Mouse (Mus musculus) stomach, embryonic 16.5 days (tissue): Measurements from ENCODE around the gene Cd247. TPM values are rescaled to one million over a fixed set of nuclear protein-coding genes. Genes with fewer than 3 reads are reported as not detected.
A peak's percentile ranks its signal among the peaks of the same experiment; 100 is the strongest.

Source experiments
- ATAC-seq: fragments of 200-750 bp; cut with Nextera tagmentation; 2 replicates; pipeline ENCODE4 v1.8.0; 2017; ENCODE audit warnings: moderate number of reproducible peaks, moderate TSS enrichment; ENCODE audit not compliant: insufficient read depth, low FRiP score
- H3K27ac ChIP-seq: fragments of 300-500 bp; sonication (generic); 2 replicates; pipeline ENCODE4 v1.5.1; 2014; ENCODE audit warnings: low read length
- H3K27me3 ChIP-seq: fragments of 300-500 bp; sonication (generic); 2 replicates; pipeline ENCODE4 v1.6.1; 2014; ENCODE audit warnings: low read length, control low read depth, mixed read lengths; ENCODE audit not compliant: control insufficient read depth, insufficient read depth
- H3K36me3 ChIP-seq: fragments of 300-500 bp; sonication (generic); 2 replicates; pipeline ENCODE4 v1.6.1; 2014; ENCODE audit warnings: low read length; ENCODE audit not compliant: control insufficient read depth, insufficient read depth
- H3K4me1 ChIP-seq: fragments of 300-500 bp; sonication (generic); 2 replicates; pipeline ENCODE4 v1.6.1; 2014; ENCODE audit warnings: low read length, control low read depth, mixed read lengths; ENCODE audit not compliant: control insufficient read depth, insufficient read depth
- H3K4me2 ChIP-seq: fragments of 300-500 bp; sonication (generic); 2 replicates; pipeline ENCODE4 v1.6.1; 2014; ENCODE audit warnings: low read depth, low read length, mixed read lengths
- H3K4me3 ChIP-seq: fragments of 300-500 bp; sonication (generic); replicated peaks from 2 replicates; pipeline ENCODE4 v1.5.1; 2014; ENCODE audit warnings: mild to moderate bottlenecking, low read length
- H3K9ac ChIP-seq: fragments of 300-500 bp; sonication (generic); 2 replicates; pipeline ENCODE4 v1.6.1; 2014; ENCODE audit warnings: low read length
- H3K9me3 ChIP-seq: fragments of 300-500 bp; sonication (generic); replicated peaks from 2 replicates; pipeline ENCODE4 v1.6.1; 2016; ENCODE audit warnings: low read length, control low read depth; ENCODE audit not compliant: control insufficient read depth
- WGBS: fragments of 180-500 bp; shearing (Covaris S2); extraction: QIAGEN DNeasy Blood & Tissue Kit; methylation state at CpG from one replicate; pipeline ENCODE4 v1.1.7; 2014; 5-methylcytosine and 5-hydroxymethylcytosine counted together
- polyA plus RNA-seq: library from polyadenylated mRNA; unstranded; fragments of >200 nt; fragmentation: Nextera tagmentation; extraction: Ambion mirVana; gene quantifications from 2 replicates; pipeline ENCODE4 v1.2.1, GENCODE M21; 2015

The Cd247 gene
- polyA plus RNA-seq, 1 experiment from 2014 or later: 0.36 TPM

DNA sequence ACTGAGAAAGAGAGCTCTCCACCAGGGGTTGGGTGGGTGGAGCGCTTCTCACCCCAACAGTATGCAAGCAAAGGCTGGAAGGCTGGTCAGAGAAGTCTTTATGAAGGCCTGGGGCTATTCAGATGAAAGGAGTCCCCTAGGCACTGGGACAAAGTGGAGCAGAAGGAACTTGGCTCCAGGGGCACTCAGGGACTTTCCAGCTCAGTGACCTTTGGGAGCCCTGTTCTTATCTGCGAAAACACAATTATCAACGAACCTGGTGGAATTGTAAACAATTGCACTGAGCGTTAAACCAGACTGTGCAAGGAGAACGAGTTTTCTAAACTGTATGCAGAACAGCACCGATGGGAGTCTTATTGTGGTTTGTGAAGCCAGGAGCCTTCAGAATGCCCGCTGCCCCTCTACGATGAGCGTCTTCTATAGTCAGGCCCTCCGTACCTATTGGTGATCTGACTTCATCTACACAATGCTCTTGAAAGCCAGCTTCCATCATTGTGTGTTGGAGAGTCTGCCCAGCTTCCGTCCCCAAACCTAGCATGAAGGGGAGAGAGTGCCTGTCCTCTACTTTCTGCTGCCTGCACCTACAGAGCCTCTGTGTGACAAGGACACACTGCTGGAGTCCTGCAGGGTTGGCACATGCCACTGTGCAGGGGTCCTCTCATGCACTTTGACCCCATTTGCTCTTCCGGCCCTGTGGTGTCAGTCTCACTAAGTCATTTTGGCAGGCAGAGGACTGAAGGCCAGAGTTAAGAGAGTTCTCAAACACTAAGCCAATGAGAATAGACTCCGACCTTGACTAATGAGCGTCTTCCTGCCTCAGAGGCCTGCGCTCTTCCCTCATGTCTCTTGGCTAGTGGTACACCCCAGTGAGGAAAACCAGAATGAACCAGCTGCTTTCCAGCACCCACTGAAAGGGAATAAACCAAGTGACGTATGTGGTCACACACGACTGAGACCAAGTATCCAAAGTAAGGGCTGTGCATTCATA, 61.3 kb downstream of the Cd247 start:
- peak; percentile 56; the same call in 1 of the 2 replicates for ATAC-seq
- 0 out of 2 replicates have a peak, but pooled peaks cover 4% of the 10 kb centered on the region for H3K27me3 ChIP-seq
- WGBS: 56% methylated on average over 17 of the region's 17 CpGs
- H3K4me3 ChIP-seq: no peak overlapping the region
- H3K9me3 ChIP-seq: no peaks in the 10 kb centered on the region
- H3K36me3 ChIP-seq: no peaks in the 10 kb centered on the region
- peak overlapping the region; percentile 12; the same call in 1 of the 2 replicates for H3K9ac ChIP-seq
- H3K4me2 ChIP-seq: no peak overlapping the region
- 0 out of 2 replicates have a peak overlapping the region, but pooled peaks have one; percentile 22 for H3K27ac ChIP-seq
- H3K4me1 ChIP-seq: peaks cover 8% of the 10 kb centered on the region; the same call in 1 of the 2 replicates

DNA sequence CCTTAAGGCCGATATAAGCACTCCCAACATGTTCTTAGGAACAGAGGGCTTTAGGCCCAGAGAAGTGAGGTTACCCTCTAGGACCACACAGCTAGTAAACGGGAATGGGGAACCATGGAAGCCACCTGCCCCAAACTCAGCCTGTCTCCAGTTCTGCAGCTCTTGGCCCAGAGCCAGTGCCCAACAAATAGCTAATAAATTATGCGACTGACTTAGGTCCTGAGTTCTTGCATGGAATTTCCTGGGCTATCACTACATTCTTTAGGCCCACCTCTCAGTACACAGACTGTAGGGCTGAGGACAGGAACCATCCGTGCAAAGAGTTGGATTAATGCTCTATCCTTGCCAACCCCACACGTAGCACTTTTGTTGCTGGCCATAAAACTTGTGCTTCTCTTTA, 63.6 kb downstream of the Cd247 start:
- ATAC-seq: no peak
- H3K27ac ChIP-seq: no peak overlapping the region
- no peaks in the 10 kb centered on the region for H3K36me3 ChIP-seq
- peaks cover 8% of the 10 kb centered on the region; the same call in 1 of the 2 replicates for H3K4me1 ChIP-seq
- no peak overlapping the region for H3K4me3 ChIP-seq
- no peaks in the 10 kb centered on the region for H3K9me3 ChIP-seq
- H3K4me2 ChIP-seq: no peak overlapping the region
- no peaks in the 10 kb centered on the region for H3K27me3 ChIP-seq
- 47% methylated on average over 5 of the region's 5 CpGs for WGBS
- no peak overlapping the region for H3K9ac ChIP-seq

DNA sequence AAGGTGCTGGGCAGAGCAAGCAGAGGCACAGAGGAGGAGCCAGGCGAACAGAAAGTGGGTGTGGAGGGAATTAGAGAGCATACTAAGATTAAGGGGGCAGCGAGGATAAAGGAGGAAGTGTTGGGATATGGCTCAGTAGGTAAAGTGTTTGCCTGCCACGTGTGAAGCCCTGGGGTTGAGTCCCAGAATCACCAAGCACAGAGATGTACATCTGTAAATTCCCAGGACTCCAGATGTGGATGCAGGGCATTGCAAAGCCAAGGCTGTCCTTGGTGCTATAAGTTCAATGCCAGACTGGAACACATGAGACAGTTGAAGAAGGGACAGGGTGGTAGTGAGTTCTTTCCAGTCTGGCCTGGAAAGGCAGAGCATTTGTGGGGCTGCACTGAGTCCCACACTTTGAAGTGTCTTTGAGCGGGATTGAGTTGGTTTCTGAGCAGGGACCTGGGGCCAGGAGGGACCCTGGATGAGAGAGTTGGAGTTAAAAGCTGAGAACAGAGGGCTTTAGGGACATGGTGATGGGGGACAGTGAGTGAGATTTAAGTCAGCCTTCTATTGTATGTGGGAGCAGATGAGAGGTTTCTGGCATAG, 64.7 kb downstream of the Cd247 start:
- Histone ChIP-seq H3K4me3 (no peak overlapping the region), H3K4me2 (no peak overlapping the region), H3K27me3 (no peaks in the 10 kb centered on the region), H3K36me3 (no peaks in the 10 kb centered on the region), H3K27ac (no peak overlapping the region), H3K9me3 (no peaks in the 10 kb centered on the region), H3K4me1 (peaks cover 8% of the 10 kb centered on the region; the same call in 1 of the 2 replicates), H3K9ac (no peak overlapping the region)
- ATAC-seq: 0 out of 2 replicates have a peak, but pooled peaks have one; percentile 8
- 46% methylated on average over 4 of the region's 4 CpGs for WGBS

DNA sequence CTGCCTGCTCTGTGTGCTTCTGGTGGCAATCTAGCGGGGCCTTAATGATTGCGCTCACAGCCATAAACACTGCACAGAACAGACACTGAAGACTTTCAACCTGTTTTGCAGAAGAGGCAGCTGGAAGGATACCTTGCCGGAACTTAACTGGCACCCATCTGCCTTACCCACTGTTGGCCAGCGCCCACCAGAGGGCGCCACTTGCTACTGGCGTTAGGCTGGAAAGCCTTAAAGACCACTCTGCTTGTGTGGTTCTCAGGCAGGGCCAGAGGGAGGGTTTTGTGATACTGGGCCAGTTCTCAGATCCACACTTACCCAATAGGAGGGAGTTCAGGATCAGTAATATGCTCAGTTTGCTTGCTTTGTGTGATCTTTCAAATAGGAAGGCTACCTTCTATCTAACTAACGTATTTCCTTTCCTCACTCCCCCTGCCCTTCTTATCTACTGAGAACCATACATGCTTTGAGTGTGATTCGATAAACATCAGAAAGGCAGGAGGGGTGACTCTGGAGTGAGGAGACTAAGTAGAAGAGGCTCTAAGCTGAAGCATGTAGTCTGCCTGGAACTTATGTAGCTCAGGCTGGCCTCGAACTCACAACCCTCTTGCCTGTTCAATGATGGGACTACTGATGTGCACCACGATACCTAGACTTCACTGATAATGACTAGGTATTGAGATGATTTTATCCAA, 65.4 kb downstream of the Cd247 start:
- no peak for ATAC-seq
- 58% methylated on average over 10 of the region's 10 CpGs for WGBS
- Histone ChIP-seq H3K4me3 (no peak overlapping the region), H3K36me3 (no peaks in the 10 kb centered on the region), H3K4me1 (peaks cover 8% of the 10 kb centered on the region; the same call in 1 of the 2 replicates), H3K27ac (no peak overlapping the region), H3K9ac (no peak overlapping the region), H3K9me3 (no peaks in the 10 kb centered on the region), H3K27me3 (no peaks in the 10 kb centered on the region), H3K4me2 (no peak overlapping the region)

DNA sequence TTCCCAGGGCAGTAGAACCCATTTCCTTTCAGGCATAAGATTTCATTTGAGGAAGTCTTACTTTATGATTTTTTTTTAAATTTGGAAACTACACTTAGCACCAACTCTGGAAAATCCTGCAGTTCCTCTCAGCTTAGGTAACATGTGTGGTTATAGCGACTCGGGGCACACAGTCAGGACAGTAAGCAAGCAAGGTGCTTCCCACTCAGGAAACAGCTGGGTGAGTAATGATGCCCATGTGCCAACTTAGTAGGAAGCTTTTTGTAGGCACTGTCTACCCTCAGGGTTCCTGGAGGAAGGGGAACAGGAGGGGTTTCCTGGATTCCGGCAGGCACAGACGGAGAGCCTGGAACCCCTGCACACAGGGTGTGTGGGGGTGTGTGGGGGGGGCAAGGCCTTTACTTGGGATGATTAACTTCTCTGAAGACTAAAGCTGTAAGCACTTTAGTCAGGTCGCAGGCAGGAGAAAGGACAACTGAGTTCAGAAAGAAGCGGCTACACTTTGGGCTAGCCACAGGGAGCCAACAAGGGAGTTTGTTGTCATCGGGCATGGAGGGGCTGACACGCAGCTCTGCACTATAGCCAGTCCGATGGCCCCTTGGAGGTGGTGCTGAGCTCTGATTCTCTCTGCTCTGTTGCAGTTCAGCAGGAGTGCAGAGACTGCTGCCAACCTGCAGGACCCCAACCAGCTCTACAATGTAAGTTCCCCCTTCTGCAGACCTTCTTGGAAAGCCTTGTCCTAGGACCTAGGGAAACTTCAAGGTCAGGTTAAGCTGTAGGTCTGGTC, 67.5 kb downstream of the Cd247 start:
- WGBS: 68% methylated on average over 9 of the region's 9 CpGs
- Histone ChIP-seq H3K9me3 (no peaks in the 10 kb centered on the region), H3K4me1 (no peaks in the 10 kb centered on the region), H3K36me3 (no peaks in the 10 kb centered on the region), H3K4me3 (no peak overlapping the region), H3K9ac (no peak overlapping the region), H3K4me2 (no peak overlapping the region), H3K27me3 (no peaks in the 10 kb centered on the region), H3K27ac (no peak overlapping the region)
- ATAC-seq: no peak

DNA sequence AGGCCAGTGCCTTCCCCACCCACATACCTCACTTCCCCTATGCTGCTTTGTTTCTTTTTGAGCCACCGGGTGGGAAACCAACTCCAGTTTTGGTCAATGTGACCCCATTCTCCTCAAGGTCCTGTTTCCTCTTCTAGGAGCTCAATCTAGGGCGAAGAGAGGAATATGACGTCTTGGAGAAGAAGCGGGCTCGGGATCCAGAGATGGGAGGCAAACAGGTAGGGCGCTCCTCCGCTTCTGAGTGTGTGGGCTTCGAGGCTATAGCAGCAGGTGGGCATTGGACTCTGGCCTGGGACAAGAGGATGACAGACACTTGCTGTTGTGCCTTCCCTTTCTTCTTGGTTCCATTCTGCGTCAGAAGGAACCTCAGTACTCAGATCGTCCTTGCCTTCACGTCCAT, 68.8 kb downstream of the Cd247 start:
- Histone ChIP-seq H3K4me1 (no peaks in the 10 kb centered on the region), H3K36me3 (no peaks in the 10 kb centered on the region), H3K9me3 (no peaks in the 10 kb centered on the region), H3K27ac (no peak overlapping the region), H3K4me2 (no peak overlapping the region), H3K27me3 (no peaks in the 10 kb centered on the region), H3K4me3 (no peak overlapping the region), H3K9ac (no peak overlapping the region)
- no peak for ATAC-seq
- 89% methylated on average over 11 of the region's 11 CpGs for WGBS

DNA sequence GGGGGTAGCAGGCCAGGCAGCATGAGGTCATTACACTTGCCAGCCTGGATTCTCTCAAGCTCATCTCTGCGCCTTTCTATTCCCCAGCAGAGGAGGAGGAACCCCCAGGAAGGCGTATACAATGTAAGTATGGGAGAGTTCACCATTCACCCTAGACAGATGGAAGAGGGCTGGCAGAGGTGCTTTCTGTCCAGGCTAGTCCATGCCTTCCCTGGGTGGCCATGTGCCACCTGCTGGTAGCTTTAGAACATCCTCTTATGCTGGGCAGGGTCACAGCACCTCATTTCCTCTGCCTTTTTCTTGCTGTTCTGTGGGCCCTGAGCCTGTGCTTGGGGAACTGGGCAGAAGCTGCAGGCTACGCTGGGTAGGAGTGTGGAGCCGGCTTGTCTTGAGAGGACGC, 69.9 kb downstream of the Cd247 start:
- Histone ChIP-seq H3K27ac (no peak overlapping the region), H3K36me3 (no peaks in the 10 kb centered on the region), H3K9me3 (no peaks in the 10 kb centered on the region), H3K9ac (no peak overlapping the region), H3K4me1 (no peaks in the 10 kb centered on the region), H3K27me3 (no peaks in the 10 kb centered on the region), H3K4me2 (no peak overlapping the region), H3K4me3 (no peak overlapping the region)
- no peak for ATAC-seq
- 81% methylated on average over 5 of the region's 5 CpGs for WGBS

DNA sequence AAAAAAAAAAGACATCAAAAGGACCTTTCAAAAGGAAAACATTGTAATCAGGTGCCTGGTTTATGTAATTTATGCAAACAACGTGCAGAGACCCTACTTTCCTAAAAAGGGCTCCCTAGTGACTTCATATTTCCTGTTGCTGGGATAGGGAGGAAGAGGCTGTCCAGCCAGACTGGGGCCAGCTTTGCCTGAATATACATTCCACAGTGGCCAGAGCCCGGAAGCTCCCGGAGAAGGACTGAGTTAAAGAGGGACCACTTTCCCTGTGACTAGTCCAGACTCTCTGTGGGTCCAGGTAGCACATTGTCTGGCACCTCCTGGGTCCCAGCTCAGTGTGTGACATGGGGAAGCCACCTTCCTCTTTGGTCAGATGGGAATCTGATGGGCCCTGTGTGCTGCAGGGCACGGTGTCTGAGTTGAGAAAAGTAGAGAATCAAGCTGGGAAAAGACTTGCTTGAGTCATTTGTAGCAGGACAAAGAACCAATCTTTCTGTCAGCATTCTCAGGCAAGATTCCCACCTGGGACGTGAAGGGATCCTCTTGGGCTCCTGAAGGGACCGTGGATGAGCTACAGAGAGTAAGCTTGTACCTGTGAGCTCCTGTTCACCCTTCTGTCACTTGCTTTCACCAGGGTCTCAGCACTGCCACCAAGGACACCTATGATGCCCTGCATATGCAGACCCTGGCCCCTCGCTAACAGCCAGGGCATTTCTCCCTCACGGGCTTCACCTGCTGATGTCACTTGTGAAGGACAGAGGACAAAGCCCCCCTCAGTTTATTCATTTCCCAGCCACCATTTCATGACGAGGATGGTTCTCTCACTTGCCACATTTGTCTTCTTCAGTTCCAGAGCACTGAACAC, 72.1 kb downstream of the Cd247 start:
- Histone ChIP-seq H3K27me3 (no peaks in the 10 kb centered on the region), H3K4me1 (no peaks in the 10 kb centered on the region), H3K27ac (no peak overlapping the region; the same call in 1 of the 2 replicates), H3K36me3 (no peaks in the 10 kb centered on the region), H3K9ac (no peak overlapping the region), H3K9me3 (no peaks in the 10 kb centered on the region), H3K4me2 (no peak overlapping the region), H3K4me3 (no peak overlapping the region)
- WGBS: 56% methylated on average over 9 of the region's 9 CpGs
- no peak for ATAC-seq
